Mouse (Mus musculus) urinary bladder, postnatal 0 days (tissue): Measurements from ENCODE around the gene Gm281. TPM values are rescaled to one million over a fixed set of nuclear protein-coding genes. Genes with fewer than 3 reads are reported as not detected.

Source experiments
- microRNA-seq: library from miRNA; unstranded; fragments of <30 nt; microRNA quantifications from one replicate; pipeline ENCODE4, GENCODE M21; 2016
- polyA plus RNA-seq: library from polyadenylated mRNA; unstranded; fragments of >200 nt; fragmentation: Nextera tagmentation; extraction: Ambion mirVana; gene quantifications from 2 replicates; pipeline ENCODE4 v1.2.1, GENCODE M21; 2015

The Gm281 gene
- polyA plus RNA-seq, result not detected in 2 replicates

GRCm38 (mm10) chr14:13914387-13915082, at the start of gene Gm281:
Gene Gm281, minus strand, starts transcription at chr14:13914478.

GRCm38 (mm10) chr14:13961401-13962112, 47.3 kb upstream of the Gm281 start, which contains the start of the genes Atxn7 and Thoc7:
Gene Atxn7, plus strand, starts transcription at chr14:13961440.
Gene Thoc7, minus strand, starts transcription at chr14:13961852.

Small RNA genes lying within 50 kb of the gene (microRNA-seq; reads per million reads assigned to microRNA genes)
- gene Gm27506, result not detected

Other genes with a start within 250 kb of the Gm281 start
- gene Sntn, start 243.6 kb downstream of the Gm281 start, polyA plus RNA-seq, result not detected in 2 replicates
- gene Atxn7, start 47.0 kb upstream of the Gm281 start, polyA plus RNA-seq, result 2.6 and 3.2 TPM in 2 replicates
- 132 and 144 TPM in 2 replicates for gene Thoc7, start 47.4 kb upstream of the Gm281 start, polyA plus RNA-seq
- 178 and 193 TPM in 2 replicates for gene Psmd6, start 206.5 kb upstream of the Gm281 start, polyA plus RNA-seq